Mouse (Mus musculus) liver, adult 2 months (tissue): ENCODE measurements around the gene Dnajc4. TPM values are rescaled to one million over a fixed set of nuclear protein-coding genes. Genes with fewer than 3 reads are reported as not detected.

ENCODE experiments used
- DNase-seq: peaks from one replicate; pipeline ENCODE4 v3.0.0-alpha.2; 2011; ENCODE audit warnings: low read depth, low spot score; ENCODE audit errors: extremely low read depth
- H3K27ac ChIP-seq: fragments of 200-500 bp; replicated peaks from 2 replicates; pipeline ENCODE4 v1.5.1; 2012; ENCODE audit warnings: low read depth, mild to moderate bottlenecking, control low read depth, inconsistent platforms, low read length; ENCODE audit not compliant: insufficient read depth
- H3K27me3 ChIP-seq: fragments of 200-500 bp; 2 replicates; pipeline ENCODE4 v1.6.1; 2012; ENCODE audit warnings: mild to moderate bottlenecking, moderate library complexity, low read length, inconsistent platforms; ENCODE audit not compliant: control insufficient read depth, insufficient read depth
- H3K36me3 ChIP-seq: fragments of 200-500 bp; 2 replicates; pipeline ENCODE4 v1.6.1; 2012; ENCODE audit warnings: low read length, inconsistent platforms; ENCODE audit not compliant: control insufficient read depth, insufficient read depth
- H3K4me1 ChIP-seq: fragments of 200-500 bp; 2 replicates; pipeline ENCODE4 v1.6.1; 2011; ENCODE audit warnings: low read length; ENCODE audit not compliant: control insufficient read depth, insufficient read depth
- H3K4me3 ChIP-seq: fragments of 200-500 bp; 2 replicates; pipeline ENCODE4 v1.5.1; 2011; ENCODE audit warnings: low read depth, mild to moderate bottlenecking, control low read depth, low read length, moderate library complexity; ENCODE audit not compliant: insufficient read depth
- H3K79me2 ChIP-seq: fragments of 200-500 bp; 2 replicates; pipeline ENCODE4 v1.6.1; 2012; ENCODE audit warnings: inconsistent platforms, mild to moderate bottlenecking, low read length, moderate library complexity; ENCODE audit not compliant: control insufficient read depth, insufficient read depth
- H3K9ac ChIP-seq: fragments of 200-500 bp; 2 replicates; pipeline ENCODE4 v1.6.1; 2012; ENCODE audit warnings: low read depth, mild to moderate bottlenecking, control low read depth, inconsistent platforms, low read length
- CTCF ChIP-seq: fragments of 200-500 bp; IDR thresholded peaks from 2 replicates; pipeline ENCODE4 v1.5.1; 2011; ENCODE audit warnings: low read depth, low read length, control low read depth
- POLR2A ChIP-seq: fragments of 200-500 bp; IDR thresholded peaks from 2 replicates; pipeline ENCODE4 v1.6.1; 2011; ENCODE audit warnings: low read length, control low read depth; ENCODE audit not compliant: insufficient read depth; ENCODE audit errors: extremely low read depth
- WGBS: fragments of 180-500 bp; shearing (Covaris S2); methylation state at CpG from one replicate; pipeline ENCODE4 v1.1.7; 2018; 5-methylcytosine and 5-hydroxymethylcytosine counted together
- polyA plus RNA-seq: library from polyadenylated mRNA; depleted of rRNA; stranded (reverse); fragments of >200 nt; gene quantifications from 2 replicates; pipeline ENCODE4 v1.2.3, GENCODE M21; 2012
- total RNA-seq: library from RNA; depleted of rRNA; stranded (reverse); fragments of >200 nt; gene quantifications from 2 replicates; pipeline ENCODE4 v1.2.3, GENCODE M21; 2014

The Dnajc4 gene
- total and polyA plus RNA-seq, 2 experiments = 11.2 to 22.3 TPM

- Histone ChIP-seq H3K4me3 (no peak overlapping the region), H3K4me1 (peaks cover 8% of the 10 kb centered on the region), H3K79me2 (peaks cover 6% of the 10 kb centered on the region; the same call in 1 of the 2 replicates), H3K36me3 (peaks cover 46% of the 10 kb centered on the region), H3K9ac (no peak overlapping the region), H3K27ac (no peak overlapping the region), H3K27me3 (no peaks in the 10 kb centered on the region)
- TF ChIP-seq CTCF = no peak
- TF ChIP-seq POLR2A = no peak
- DNase-seq = no peak
- WGBS = 87% methylated on average over 5 of the region's 5 CpGs
Observed at GRCm38 (mm10) chr19:7034006-7034405, 41.6 kb upstream of the Dnajc4 start.

- no peak overlapping the region for H3K27ac ChIP-seq
- WGBS = 95% methylated on average over 5 of the region's 5 CpGs
- no peaks in the 10 kb centered on the region for H3K27me3 ChIP-seq
- H3K79me2 ChIP-seq = no peaks in the 10 kb centered on the region; the same call in 1 of the 2 replicates
- no peak for TF ChIP-seq POLR2A
- TF ChIP-seq CTCF = no peak
- H3K9ac ChIP-seq = no peak overlapping the region
- no peak for DNase-seq
- H3K4me1 ChIP-seq = no peaks in the 10 kb centered on the region
- peaks cover 82% of the 10 kb centered on the region for H3K36me3 ChIP-seq
- no peak overlapping the region for H3K4me3 ChIP-seq
Observed at GRCm38 (mm10) chr19:7029531-7029930, 37.2 kb upstream of the Dnajc4 start.

GRCm38 (mm10) chr19:7020224-7020641 lies 27.9 kb upstream of the Dnajc4 start:
- peaks cover 37% of the 10 kb centered on the region for H3K36me3 ChIP-seq
- DNase-seq = peak; percentile 58
- no peak overlapping the region for H3K4me3 ChIP-seq
- H3K9ac ChIP-seq = no peak overlapping the region
- no peaks in the 10 kb centered on the region for H3K27me3 ChIP-seq
- H3K79me2 ChIP-seq = no peaks in the 10 kb centered on the region
- WGBS = 42% methylated on average over 3 of the region's 3 CpGs
- no peak overlapping the region for H3K27ac ChIP-seq
- TF ChIP-seq CTCF (peak; percentile 69), POLR2A (no peak)
- no peaks in the 10 kb centered on the region for H3K4me1 ChIP-seq

GRCm38 (mm10) chr19:7019191-7019590 lies 26.8 kb upstream of the Dnajc4 start, which contains the start of gene Fermt3:
Fermt3 (minus strand) TSS chr19:7019469.
- WGBS = 66% methylated on average over 5 of the region's 5 CpGs
- TF ChIP-seq CTCF = no peak
- no peak for TF ChIP-seq POLR2A
- Histone ChIP-seq H3K9ac (peak within 1 kb of the TSS; percentile 26; the same call in 1 of the 2 replicates), H3K27ac (peak within 1 kb of the TSS; percentile 42), H3K79me2 (no peaks in the 10 kb centered on the region), H3K4me1 (no peaks in the 10 kb centered on the region), H3K36me3 (peaks cover 28% of the 10 kb centered on the region), H3K27me3 (no peaks in the 10 kb centered on the region), H3K4me3 (peak within 1 kb of the TSS; percentile 39)
- peak; percentile 42 for DNase-seq

- 73% methylated on average over 11 of the region's 11 CpGs for WGBS
- DNase-seq = no peak
- H3K4me1 ChIP-seq = no peaks in the 10 kb centered on the region
Observed at GRCm38 (mm10) chr19:7018546-7018945, 26.2 kb upstream of the Dnajc4 start.

More at GRCm38 (mm10) chr19:7018546-7018945, 26.2 kb upstream of the Dnajc4 start:
- Histone ChIP-seq H3K79me2 (no peaks in the 10 kb centered on the region), H3K36me3 (peaks cover 23% of the 10 kb centered on the region), H3K27me3 (no peaks in the 10 kb centered on the region), H3K4me3 (peak overlapping the region; percentile 21), H3K27ac (peak overlapping the region; percentile 42), H3K9ac (0 out of 2 replicates have a peak overlapping the region, but pooled peaks have one; percentile 26)
- TF ChIP-seq CTCF = no peak
- no peak for TF ChIP-seq POLR2A
